ENCODE assay signal across 9 mouse cellular contexts in genomic region chr19:42777801-42778200, GRCm38 (mm10). TPM values are rescaled to one million over a fixed set of nuclear protein-coding genes. Genes with fewer than 3 reads are reported as not detected.
DNase-seq lines count a peak whose midpoint lies in the region; ATAC-seq and TF ChIP-seq lines count a peak whose summit lies in the region.
"Had no signal": no experiment of that assay in that cellular context is flagged by ENCODE, and none has a peak within 500 bp of the region (broad histone marks: within the 10 kb centered on the region; RNA-seq: fewer than 3 reads in every experiment).

No protein-coding gene starts in this region.

- H3K27ac ChIP-seq in kidney, adult 2 months (ENCODE audit: insufficient read depth, low read depth, low read length) = no peak overlapping the region
- H3K27ac ChIP-seq in lung, postnatal 0 days (ENCODE audit: low read length) = no peak overlapping the region
- H3K27ac ChIP-seq: embryonic facial prominence, embryonic 12.5 days had no signal

- H3K4me2 ChIP-seq in lung, postnatal 0 days (replicated peaks; ENCODE audit: low read depth, low read length) = no peak overlapping the region
- H3K4me2 ChIP-seq: embryonic facial prominence, embryonic 12.5 days had no signal

- ATAC-seq in lung, postnatal 0 days = no peak
- ATAC-seq in erythroblast, adult 5-6 weeks (replicated peaks; ENCODE audit: low FRiP score, poor library complexity, severe bottlenecking) = no peak

- H3K9ac ChIP-seq in lung, postnatal 0 days (replicated peaks; ENCODE audit: low read depth) = no peak overlapping the region
- H3K9ac ChIP-seq: embryonic facial prominence, embryonic 12.5 days had no signal

- no peak for TF ChIP-seq EP300 in lung, postnatal 0 days (IDR thresholded peaks at IDR 0.05)

- WGBS in kidney, adult 2 months = 67% methylated on average over 5 of the region's 5 CpGs
- 83% methylated on average over 5 of the region's 5 CpGs for WGBS in lung, postnatal 0 days

- TF ChIP-seq POLR2A in kidney, adult 2 months (IDR thresholded peaks at IDR 0.05; ENCODE audit: low read depth, low read length) = no peak

- no peaks in the 10 kb centered on the region for H3K4me1 ChIP-seq in kidney, adult 2 months (ENCODE audit: control insufficient read depth, insufficient read depth, low read length)
- H3K4me1 ChIP-seq in lung, postnatal 0 days (ENCODE audit: insufficient read depth, low read depth, low read length) = peaks cover 4% of the 10 kb centered on the region; the same call in 1 of the 2 replicates
- H3K4me1 ChIP-seq: embryonic facial prominence, embryonic 12.5 days had no signal

- intact Hi-C loops in left cerebral cortex, postnatal 25 days (cut with DNase I) = loop anchor here (5.0 kb wide), 1 partner anchor 460 kb away; no protein-coding TSS in a partner anchor
- intact Hi-C loops in left cerebral cortex, postnatal 36 days (cut with DNase I) = no loop called here

- peak; percentile 48; the same call in 1 of the 2 replicates for TF ChIP-seq CTCF in kidney, adult 2 months (conservative IDR thresholded peaks at IDR 0.05; ENCODE audit: insufficient read depth, insufficient read length, low read depth, low read length)
- TF ChIP-seq CTCF in lung, postnatal 0 days (IDR thresholded peaks at IDR 0.05) = peak; percentile 50

- H3K9me3 ChIP-seq in lung, postnatal 0 days (ENCODE audit: low read length) = no peaks in the 10 kb centered on the region
- H3K9me3 ChIP-seq: embryonic facial prominence, embryonic 12.5 days had no signal

- no peaks in the 10 kb centered on the region for H3K36me3 ChIP-seq in kidney, adult 2 months (ENCODE audit: control insufficient read depth, insufficient read depth, low read length)
- no peaks in the 10 kb centered on the region for H3K36me3 ChIP-seq in lung, postnatal 0 days (ENCODE audit: insufficient read depth, low read length)
- H3K36me3 ChIP-seq: embryonic facial prominence, embryonic 12.5 days had no signal

- H3K4me3 ChIP-seq in kidney, adult 2 months (ENCODE audit: insufficient read depth, low read depth, low read length) = no peak overlapping the region
- H3K4me3 ChIP-seq in lung, postnatal 0 days (ENCODE audit: low read depth, low read length) = no peak overlapping the region
- H3K4me3 ChIP-seq: embryonic facial prominence, embryonic 12.5 days had no signal

- DNase-seq in kidney, adult 2 months = peak; percentile 50
- DNase-seq in kidney, adult 11 months = no peak
- peak; percentile 47 to 55 for DNase-seq in CD8-positive naive resting alpha-beta T cell, adult 2 months (ENCODE audit: low read depth in 2 of 2, low spot score in 2 of 2)
- DNase-seq in ZHBTc4 (ENCODE audit: low read depth, low spot score) = peak; percentile 80
- DNase-seq in lung, postnatal 0 days (ENCODE audit: low spot score) = no peak
- DNase-seq in left cerebral cortex, postnatal 25 days (ENCODE audit: low spot score in 2 of 2) = no peak
- DNase-seq in left cerebral cortex, postnatal 36 days (ENCODE audit: low spot score in 2 of 2) = no peak

- no peaks in the 10 kb centered on the region for H3K27me3 ChIP-seq in kidney, adult 2 months (replicated peaks; ENCODE audit: control insufficient read depth, insufficient read depth, low read length)
- H3K27me3 ChIP-seq in lung, postnatal 0 days (replicated peaks; ENCODE audit: insufficient read depth, low read length) = no peaks in the 10 kb centered on the region
- H3K27me3 ChIP-seq: embryonic facial prominence, embryonic 12.5 days had no signal

RNA-seq across cellular contexts. Expression of gene Hps1, which starts 2.0 kb away (rescaled TPM):
- polyA plus RNA-seq in kidney, adult 2 months (2012; rRNA removed) = 20.1 and 23.6 TPM in 2 replicates
- polyA plus RNA-seq in lung, postnatal 0 days (2015; fragmentation: Nextera tagmentation; extraction: Ambion mirVana) = 8.0 and 8.8 TPM in 2 replicates
- 1.2 and 4.8 TPM in 2 replicates for total RNA-seq in erythroblast, adult 5-6 weeks (2015; ENCODE audit: low replicate concordance)
- total RNA-seq in erythroblast, adult 5-6 weeks (2017; ENCODE audit: low replicate concordance) = 2.8 and 19.8 TPM in 2 replicates
- 1 to 10 TPM; 6.5 to 9.7 TPM for total RNA-seq in left cerebral cortex, postnatal 25 days (2021)
- total RNA-seq in left cerebral cortex, postnatal 36 days (2021) = 1 to 10 TPM; 8.0 to 9.6 TPM

RNA-seq across cellular contexts. Expression of gene Pyroxd2, which starts 25.2 kb away (rescaled TPM):
- polyA plus RNA-seq in kidney, adult 2 months (2012; rRNA removed) = 68.9 and 74.1 TPM in 2 replicates
- 3.8 and 4.3 TPM in 2 replicates for polyA plus RNA-seq in lung, postnatal 0 days (2015; fragmentation: Nextera tagmentation; extraction: Ambion mirVana)
- 1.9 TPM in 1 of 2 replicates, not detected in the other for total RNA-seq in erythroblast, adult 5-6 weeks (2015; ENCODE audit: low replicate concordance)
- total RNA-seq in erythroblast, adult 5-6 weeks (2017; ENCODE audit: low replicate concordance) = 0.17 and 1.5 TPM in 2 replicates
- total RNA-seq in left cerebral cortex, postnatal 25 days (2021) = 1 to 10 TPM; 2.0 to 2.6 TPM
- 1 to 10 TPM; 1.9 to 3.4 TPM for total RNA-seq in left cerebral cortex, postnatal 36 days (2021)

Comparison
In these comparisons a context has a peak if more than half of its experiments do, and no peak if none do; other contexts are left out.
1. DNase-seq: peak in kidney, adult 2 months (single experiment), CD8-positive naive resting alpha-beta T cell, adult 2 months (2 of 2) and ZHBTc4 (single experiment); none in kidney, adult 11 months (single experiment), lung, postnatal 0 days (single experiment), left cerebral cortex, postnatal 25 days (0 of 2) and left cerebral cortex, postnatal 36 days (0 of 2).